Mouse (Mus musculus): ENCODE measurements around the gene Oaz3. TPM values are rescaled to one million over a fixed set of nuclear protein-coding genes. Genes with fewer than 3 reads are reported as not detected.

The Oaz3 gene
- polyA plus RNA-seq, 1 experiment from 2014 or later, result 1.7 TPM

DNA sequence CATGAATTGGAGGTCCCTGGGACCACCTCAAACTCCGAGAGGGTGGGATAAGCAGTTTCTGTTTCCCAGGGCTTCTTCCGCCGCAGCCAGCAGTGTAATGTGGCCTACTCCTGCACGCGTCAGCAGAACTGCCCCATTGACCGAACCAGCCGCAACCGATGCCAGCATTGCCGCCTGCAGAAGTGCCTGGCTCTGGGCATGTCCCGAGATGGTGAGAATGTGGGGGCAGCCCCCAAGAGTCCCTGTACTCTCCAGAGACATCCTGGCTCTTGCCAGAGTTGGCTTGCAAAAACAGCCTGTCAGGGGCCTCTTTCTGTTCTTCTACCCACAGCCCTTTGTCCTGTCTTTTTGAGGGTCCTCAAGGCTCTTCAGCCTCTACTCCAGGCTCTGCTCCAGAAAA is 56.3 kb downstream of the Oaz3 start:
- Histone ChIP-seq H3K27ac (ENCODE audit: low read depth, low read length) (no peak overlapping the region), H3K27me3 (replicated peaks; ENCODE audit: control insufficient read depth, insufficient read depth, low read length) (no peaks in the 10 kb centered on the region), H3K4me3 (ENCODE audit: low read length) (no peak overlapping the region), H3K36me3 (ENCODE audit: control insufficient read depth, insufficient read depth, low read length) (no peaks in the 10 kb centered on the region), H3K9me3 (ENCODE audit: control insufficient read depth, low read length) (no peaks in the 10 kb centered on the region), H3K9ac (ENCODE audit: low read depth, low read length) (no peak overlapping the region), H3K4me2 (ENCODE audit: low read length) (no peak overlapping the region), H3K4me1 (ENCODE audit: control insufficient read depth, insufficient read depth, low read depth, low read length) (no peaks in the 10 kb centered on the region)
- 92% methylated on average over 10 of the region's 10 CpGs for WGBS
- no peak for ATAC-seq

DNA sequence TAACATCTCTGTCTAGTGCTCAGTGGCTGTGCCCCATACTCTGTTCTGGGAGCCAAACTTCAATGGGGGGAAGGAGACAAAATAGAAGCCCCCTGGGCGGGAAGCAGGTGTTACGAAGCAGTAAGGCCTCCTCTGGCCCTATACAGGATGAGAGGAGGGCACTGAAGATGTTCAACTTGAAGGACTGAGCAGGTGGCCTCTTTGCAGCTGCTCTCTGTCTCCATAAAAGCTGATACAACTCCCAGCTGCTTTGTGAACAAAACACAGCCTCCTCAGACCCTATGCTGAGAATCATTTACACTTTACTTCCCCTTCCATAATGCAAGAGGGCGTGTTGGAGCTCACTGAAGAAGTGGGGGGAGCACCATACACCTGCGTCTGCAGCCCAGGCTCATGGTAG is 57.0 kb downstream of the Oaz3 start:
- no peak overlapping the region for H3K4me2 ChIP-seq (ENCODE audit: low read length)
- WGBS, result 65% methylated on average over 4 of the region's 4 CpGs
- no peak overlapping the region for H3K9ac ChIP-seq (ENCODE audit: low read depth, low read length)
- no peaks in the 10 kb centered on the region for H3K27me3 ChIP-seq (replicated peaks; ENCODE audit: control insufficient read depth, insufficient read depth, low read length)
- ATAC-seq, result no peak
- no peaks in the 10 kb centered on the region for H3K9me3 ChIP-seq (ENCODE audit: control insufficient read depth, low read length)
- no peaks in the 10 kb centered on the region for H3K4me1 ChIP-seq (ENCODE audit: control insufficient read depth, insufficient read depth, low read depth, low read length)
- no peak overlapping the region for H3K27ac ChIP-seq (ENCODE audit: low read depth, low read length)
- no peak overlapping the region for H3K4me3 ChIP-seq (ENCODE audit: low read length)
- no peaks in the 10 kb centered on the region for H3K36me3 ChIP-seq (ENCODE audit: control insufficient read depth, insufficient read depth, low read length)

DNA sequence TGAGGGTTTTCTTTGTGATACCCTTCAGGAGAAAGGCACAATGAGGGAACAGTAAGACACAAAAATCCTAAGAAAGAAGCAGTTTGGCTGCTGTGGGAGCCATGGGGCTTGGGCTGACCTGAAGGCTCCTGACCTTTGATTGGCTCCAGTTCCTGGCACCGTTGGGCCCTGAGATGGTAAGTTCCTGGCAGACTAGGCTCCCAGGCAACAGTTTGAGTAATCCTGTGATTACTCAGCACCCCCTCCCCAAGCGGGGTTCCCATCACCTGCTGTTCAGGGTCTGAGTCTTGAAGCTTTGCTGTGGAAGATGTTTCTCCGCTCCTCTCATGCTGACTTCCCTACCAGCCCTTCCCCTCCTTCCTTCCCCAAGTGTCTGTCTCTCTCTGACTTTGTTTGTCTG is 60.2 kb downstream of the Oaz3 start:
- H3K27me3 ChIP-seq (replicated peaks; ENCODE audit: control insufficient read depth, insufficient read depth, low read length), result no peaks in the 10 kb centered on the region
- H3K4me1 ChIP-seq (ENCODE audit: control insufficient read depth, insufficient read depth, low read depth, low read length), result no peaks in the 10 kb centered on the region
- H3K4me3 ChIP-seq (ENCODE audit: low read length), result no peak overlapping the region
- no peak for ATAC-seq
- 65% methylated on average over 3 of the region's 3 CpGs for WGBS
- no peak overlapping the region for H3K27ac ChIP-seq (ENCODE audit: low read depth, low read length)
- no peaks in the 10 kb centered on the region for H3K36me3 ChIP-seq (ENCODE audit: control insufficient read depth, insufficient read depth, low read length)
- H3K9ac ChIP-seq (ENCODE audit: low read depth, low read length), result no peak overlapping the region
- no peaks in the 10 kb centered on the region for H3K9me3 ChIP-seq (ENCODE audit: control insufficient read depth, low read length)
- H3K4me2 ChIP-seq (ENCODE audit: low read length), result no peak overlapping the region

Other genes starting within 250 kb of the Oaz3 start
- 0.12 TPM in 1 of 2 replicates, not detected in the other for gene Gm5286, start 247.2 kb downstream of the Oaz3 start, polyA plus RNA-seq (2015; fragmentation: Nextera tagmentation; extraction: Ambion mirVana)
- not detected in 2 replicates for gene Gm4778, start 179.9 kb downstream of the Oaz3 start, polyA plus RNA-seq (2015; fragmentation: Nextera tagmentation; extraction: Ambion mirVana)
- gene Them4, start 133.8 kb downstream of the Oaz3 start, polyA plus RNA-seq (2015; fragmentation: Nextera tagmentation; extraction: Ambion mirVana), result 63.7 and 72.1 TPM in 2 replicates
- gene Them5, start 101.8 kb downstream of the Oaz3 start, polyA plus RNA-seq (2015; fragmentation: Nextera tagmentation; extraction: Ambion mirVana), result 0.29 TPM in 1 of 2 replicates, not detected in the other
- 1.6 and 1.8 TPM in 2 replicates for gene C2cd4d, start 81.5 kb downstream of the Oaz3 start, polyA plus RNA-seq (2015; fragmentation: Nextera tagmentation; extraction: Ambion mirVana)
- gene Rorc, start 71.1 kb downstream of the Oaz3 start, polyA plus RNA-seq (2015; fragmentation: Nextera tagmentation; extraction: Ambion mirVana), result 0.36 and 0.54 TPM in 2 replicates
- gene Lingo4, start 45.4 kb downstream of the Oaz3 start, polyA plus RNA-seq (2015; fragmentation: Nextera tagmentation; extraction: Ambion mirVana), result 1.7 and 2.3 TPM in 2 replicates
- 51.1 and 54.8 TPM in 2 replicates for gene Tdrkh, start 30.6 kb downstream of the Oaz3 start, polyA plus RNA-seq (2015; fragmentation: Nextera tagmentation; extraction: Ambion mirVana)
- gene Mrpl9, start 597 bp downstream of the Oaz3 start, polyA plus RNA-seq (2015; fragmentation: Nextera tagmentation; extraction: Ambion mirVana), result 63.7 and 64.5 TPM in 2 replicates
- gene Celf3, start 34.4 kb upstream of the Oaz3 start, polyA plus RNA-seq (2015; fragmentation: Nextera tagmentation; extraction: Ambion mirVana), result 184 and 191 TPM in 2 replicates
- 14.0 and 17.8 TPM in 2 replicates for gene Riiad1, start 36.4 kb upstream of the Oaz3 start, polyA plus RNA-seq (2015; fragmentation: Nextera tagmentation; extraction: Ambion mirVana)
- 94.7 and 95.0 TPM in 2 replicates for gene Snx27, start 138.8 kb upstream of the Oaz3 start, polyA plus RNA-seq (2015; fragmentation: Nextera tagmentation; extraction: Ambion mirVana)
- gene Gm10972, start 199.2 kb upstream of the Oaz3 start, polyA plus RNA-seq (2015; fragmentation: Nextera tagmentation; extraction: Ambion mirVana), result not detected in 2 replicates
- gene Tuft1, start 215.0 kb upstream of the Oaz3 start, polyA plus RNA-seq (2015; fragmentation: Nextera tagmentation; extraction: Ambion mirVana), result 9.0 TPM in 2 replicates
- 0.75 TPM in 1 of 2 replicates, not detected in the other for gene Selenbp2, start 249.6 kb upstream of the Oaz3 start, polyA plus RNA-seq (2015; fragmentation: Nextera tagmentation; extraction: Ambion mirVana)